Mouse (Mus musculus) brain, embryonic 14.5 days (tissue): ENCODE measurements around the gene Nbl1.
A peak's percentile ranks its signal among the peaks of the same experiment; 100 is the strongest.

Experiments used
- CTCF ChIP-seq: fragments of 200-500 bp; IDR thresholded peaks from 2 replicates; pipeline ENCODE4 v1.5.1; 2012; ENCODE audit warnings: inconsistent platforms, mild to moderate bottlenecking, moderate library complexity, borderline replicate concordance; ENCODE audit not compliant: insufficient read depth, insufficient read length; ENCODE audit errors: extremely low read depth
- POLR2A ChIP-seq: fragments of 200-500 bp; IDR thresholded peaks from 2 replicates; pipeline ENCODE4 v1.6.1; 2012; ENCODE audit warnings: mild to moderate bottlenecking, inconsistent platforms, borderline replicate concordance; ENCODE audit not compliant: poor library complexity, insufficient read depth, insufficient read length, severe bottlenecking; ENCODE audit errors: extremely low read depth

- TF ChIP-seq POLR2A (no peak), CTCF (peak; percentile 35; the same call in 1 of the 2 replicates)
Measured at GRCm38 (mm10) chr4:139075915-139076314, 16.9 kb downstream of the Nbl1 start.
